Mouse (Mus musculus) cerebellum, adult 2 months (tissue): ENCODE measurements around the gene Gkap1.

Experiments
- CTCF ChIP-seq: fragments of 200-500 bp; IDR thresholded peaks from 2 replicates; pipeline ENCODE4 v1.5.1; 2011; ENCODE audit warnings: low read depth, mild to moderate bottlenecking, control low read depth, low read length, moderate library complexity, borderline replicate concordance; ENCODE audit not compliant: insufficient read depth
- POLR2A ChIP-seq: fragments of 200-500 bp; IDR thresholded peaks from 2 replicates; pipeline ENCODE4 v1.6.1; 2011; ENCODE audit warnings: low read length, control low read depth, borderline replicate concordance; ENCODE audit not compliant: insufficient read depth

DNA sequence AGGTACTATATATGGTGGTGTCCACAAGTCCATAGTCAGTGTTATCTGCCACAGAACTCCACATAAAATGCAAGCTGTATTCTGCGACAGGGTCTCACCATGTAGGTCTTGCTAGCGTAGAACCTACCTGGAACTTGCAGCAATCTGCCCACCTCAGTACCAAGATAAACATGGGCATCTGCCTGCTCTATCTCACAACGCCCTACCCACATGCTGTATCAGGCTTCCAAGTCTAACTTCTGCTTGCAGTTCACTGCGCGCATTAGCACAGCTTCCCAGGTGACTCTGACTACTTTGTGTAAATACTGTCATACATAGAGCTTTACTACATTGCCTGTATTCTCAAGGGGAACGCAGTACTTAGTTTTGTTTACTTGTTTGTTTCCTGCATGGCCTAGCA lies 26.5 kb upstream of the Gkap1 start:
- TF ChIP-seq CTCF = no peak
- no peak for TF ChIP-seq POLR2A
